Mouse (Mus musculus): ENCODE data around the gene Gm21698. TPM values are rescaled to one million over a fixed set of nuclear protein-coding genes. Genes with fewer than 3 reads are reported as not detected.
"Not testable (repeated sequence)": the region's sequence is repeated elsewhere in the genome, so short reads cannot be mapped to it uniquely, and the experiment has no call there.

Gene Gm21698
- polyA plus RNA-seq (2012; rRNA removed) = not detected in 2 replicates

GRCm38 (mm10) chr5:25988550-25988949 lies at the start of gene Gm21698:
Gene Gm21698, minus strand, starts transcription at chr5:25988650.
- H3K27me3 ChIP-seq (ENCODE audit: control insufficient read depth, insufficient read depth, low read length); H3K36me3 ChIP-seq (ENCODE audit: control insufficient read depth, insufficient read depth, low read length); H3K4me1 ChIP-seq (ENCODE audit: control insufficient read depth, insufficient read depth, insufficient read length, low read length); H3K27ac ChIP-seq (ENCODE audit: insufficient read depth, low read depth, low read length); H3K4me3 ChIP-seq (ENCODE audit: low read depth, low read length): not testable (repeated sequence)
- WGBS = no CpG with 5 or more reads among the region's 3 CpGs

GRCm38 (mm10) chr5:26022816-26023215 lies 34.4 kb upstream of the Gm21698 start, which contains the start of gene Gm5862:
Gene Gm5862, minus strand, starts transcription at chr5:26022916.
- not testable (repeated sequence) for H3K27me3 ChIP-seq (ENCODE audit: control insufficient read depth, insufficient read depth, low read length); H3K27ac ChIP-seq (ENCODE audit: insufficient read depth, low read depth, low read length); H3K4me1 ChIP-seq (ENCODE audit: control insufficient read depth, insufficient read depth, insufficient read length, low read length); H3K4me3 ChIP-seq (ENCODE audit: low read depth, low read length); H3K36me3 ChIP-seq (ENCODE audit: control insufficient read depth, insufficient read depth, low read length)
- no CpG with 5 or more reads among the region's 3 CpGs for WGBS

- not testable (repeated sequence) for H3K27ac ChIP-seq (ENCODE audit: insufficient read depth, low read depth, low read length); H3K4me3 ChIP-seq (ENCODE audit: low read depth, low read length); H3K36me3 ChIP-seq (ENCODE audit: control insufficient read depth, insufficient read depth, low read length); H3K27me3 ChIP-seq (ENCODE audit: control insufficient read depth, insufficient read depth, low read length); H3K4me1 ChIP-seq (ENCODE audit: control insufficient read depth, insufficient read depth, insufficient read length, low read length)
- WGBS = 59% methylated on average over 7 of the region's 7 CpGs
These were observed 19.2 kb upstream of the Gm21698 start for GRCm38 (mm10) chr5:26007697-26008096.

GRCm38 (mm10) chr5:26006937-26007695 lies 18.7 kb upstream of the Gm21698 start:
- H3K4me3 ChIP-seq (ENCODE audit: low read depth, low read length); H3K4me1 ChIP-seq (ENCODE audit: control insufficient read depth, insufficient read depth, insufficient read length, low read length); H3K27me3 ChIP-seq (ENCODE audit: control insufficient read depth, insufficient read depth, low read length); H3K27ac ChIP-seq (ENCODE audit: insufficient read depth, low read depth, low read length); H3K36me3 ChIP-seq (ENCODE audit: control insufficient read depth, insufficient read depth, low read length): not testable (repeated sequence)
- WGBS = 19% methylated on average over 45 of the region's 45 CpGs

- 100% methylated on average over 1 of the region's 2 CpGs for WGBS
- not testable (repeated sequence) for H3K27ac ChIP-seq (ENCODE audit: insufficient read depth, low read depth, low read length); H3K27me3 ChIP-seq (ENCODE audit: control insufficient read depth, insufficient read depth, low read length); H3K4me1 ChIP-seq (ENCODE audit: control insufficient read depth, insufficient read depth, insufficient read length, low read length); H3K4me3 ChIP-seq (ENCODE audit: low read depth, low read length); H3K36me3 ChIP-seq (ENCODE audit: control insufficient read depth, insufficient read depth, low read length)
These were observed 16.2 kb upstream of the Gm21698 start, which contains the start of gene Gm1979 for GRCm38 (mm10) chr5:26004698-26005097. Gene Gm1979, minus strand, starts transcription at chr5:26004798.

- WGBS = no CpG with 5 or more reads among the region's 2 CpGs
- H3K36me3 ChIP-seq (ENCODE audit: control insufficient read depth, insufficient read depth, low read length); H3K27me3 ChIP-seq (ENCODE audit: control insufficient read depth, insufficient read depth, low read length); H3K4me1 ChIP-seq (ENCODE audit: control insufficient read depth, insufficient read depth, insufficient read length, low read length); H3K27ac ChIP-seq (ENCODE audit: insufficient read depth, low read depth, low read length); H3K4me3 ChIP-seq (ENCODE audit: low read depth, low read length): not testable (repeated sequence)
These were observed 15.9 kb downstream of the Gm21698 start, which contains the start of gene Gm21680 for GRCm38 (mm10) chr5:25972563-25972962. Gene Gm21680, minus strand, starts transcription at chr5:25972663.

- H3K27ac ChIP-seq (ENCODE audit: insufficient read depth, low read depth, low read length); H3K4me3 ChIP-seq (ENCODE audit: low read depth, low read length); H3K36me3 ChIP-seq (ENCODE audit: control insufficient read depth, insufficient read depth, low read length); H3K27me3 ChIP-seq (ENCODE audit: control insufficient read depth, insufficient read depth, low read length); H3K4me1 ChIP-seq (ENCODE audit: control insufficient read depth, insufficient read depth, insufficient read length, low read length): not testable (repeated sequence)
- whole genome bisulfite sequencing = 51% methylated on average over 17 of the region's 17 CpGs
These were observed 31.4 kb downstream of the Gm21698 start for GRCm38 (mm10) chr5:25957050-25957449.

- not testable (repeated sequence) for H3K27ac ChIP-seq (ENCODE audit: insufficient read depth, low read depth, low read length); H3K4me1 ChIP-seq (ENCODE audit: control insufficient read depth, insufficient read depth, insufficient read length, low read length); H3K4me3 ChIP-seq (ENCODE audit: low read depth, low read length); H3K27me3 ChIP-seq (ENCODE audit: control insufficient read depth, insufficient read depth, low read length); H3K36me3 ChIP-seq (ENCODE audit: control insufficient read depth, insufficient read depth, low read length)
- WGBS = 18% methylated on average over 32 of the region's 32 CpGs
These were observed 31.8 kb downstream of the Gm21698 start for GRCm38 (mm10) chr5:25956611-25957010.

- WGBS = 63% methylated on average over 2 of the region's 2 CpGs
- H3K4me1 ChIP-seq (ENCODE audit: control insufficient read depth, insufficient read depth, insufficient read length, low read length); H3K4me3 ChIP-seq (ENCODE audit: low read depth, low read length); H3K27me3 ChIP-seq (ENCODE audit: control insufficient read depth, insufficient read depth, low read length); H3K27ac ChIP-seq (ENCODE audit: insufficient read depth, low read depth, low read length); H3K36me3 ChIP-seq (ENCODE audit: control insufficient read depth, insufficient read depth, low read length): not testable (repeated sequence)
These were observed 34.1 kb downstream of the Gm21698 start, which contains the start of gene Gm21671 for GRCm38 (mm10) chr5:25954317-25954716. Gene Gm21671, minus strand, starts transcription at chr5:25954417.

- H3K27me3 ChIP-seq (ENCODE audit: control insufficient read depth, insufficient read depth, low read length); H3K4me3 ChIP-seq (ENCODE audit: low read depth, low read length); H3K36me3 ChIP-seq (ENCODE audit: control insufficient read depth, insufficient read depth, low read length); H3K4me1 ChIP-seq (ENCODE audit: control insufficient read depth, insufficient read depth, insufficient read length, low read length); H3K27ac ChIP-seq (ENCODE audit: insufficient read depth, low read depth, low read length): not testable (repeated sequence)
- WGBS = 77% methylated on average over 2 of the region's 2 CpGs
These were observed 43.1 kb downstream of the Gm21698 start for GRCm38 (mm10) chr5:25945391-25945790.

- H3K4me3 ChIP-seq (ENCODE audit: low read depth, low read length); H3K4me1 ChIP-seq (ENCODE audit: control insufficient read depth, insufficient read depth, insufficient read length, low read length); H3K27ac ChIP-seq (ENCODE audit: insufficient read depth, low read depth, low read length); H3K27me3 ChIP-seq (ENCODE audit: control insufficient read depth, insufficient read depth, low read length); H3K36me3 ChIP-seq (ENCODE audit: control insufficient read depth, insufficient read depth, low read length): not testable (repeated sequence)
- 48% methylated on average over 2 of the region's 2 CpGs for WGBS
These were observed 46.2 kb downstream of the Gm21698 start, which contains the start of gene Gm21663 for GRCm38 (mm10) chr5:25942281-25942680. Gene Gm21663, minus strand, starts transcription at chr5:25942381.

Data from small intestine, adult 2 months (tissue).